Mouse (Mus musculus): ENCODE data around the gene Nnat. TPM values are rescaled to one million over a fixed set of nuclear protein-coding genes. Genes with fewer than 3 reads are reported as not detected.

Nnat gene
- 10 to 100 TPM in 1 of 4 experiments, 1 to 10 TPM in 2, under 1 TPM in 1; 0.87 to 26.8 (median 3.5) TPM for total RNA-seq (2022)

DNA sequence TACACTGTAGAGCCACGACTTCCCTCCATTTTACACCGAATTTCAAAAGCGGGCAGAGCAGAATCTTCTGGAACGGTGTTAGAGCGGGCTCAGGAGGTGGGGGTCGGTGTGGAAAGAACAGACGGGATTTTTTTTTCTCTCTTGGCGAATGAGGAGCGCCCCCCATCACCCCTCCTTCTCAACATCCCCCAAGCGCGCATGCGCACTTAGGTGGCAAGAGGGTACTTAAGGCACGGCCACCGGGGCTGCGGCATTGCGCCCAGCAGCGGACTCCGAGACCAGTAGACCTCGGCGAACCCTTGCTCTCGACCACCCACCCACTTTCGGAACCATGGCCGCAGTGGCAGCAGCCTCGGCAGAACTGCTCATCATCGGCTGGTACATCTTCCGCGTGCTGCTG, at the start of gene Nnat:
Gene Nnat (plus strand): TSS at position 221 of the 400 bp plus-strand sequence.
- no peak for DNase-seq (ENCODE audit: low spot score in 2 of 2)

GRCm38 (mm10) chr2:157512859-157513258, 47.0 kb upstream of the Nnat start:
- DNase-seq (ENCODE audit: low spot score in 2 of 2): no peak

DNA sequence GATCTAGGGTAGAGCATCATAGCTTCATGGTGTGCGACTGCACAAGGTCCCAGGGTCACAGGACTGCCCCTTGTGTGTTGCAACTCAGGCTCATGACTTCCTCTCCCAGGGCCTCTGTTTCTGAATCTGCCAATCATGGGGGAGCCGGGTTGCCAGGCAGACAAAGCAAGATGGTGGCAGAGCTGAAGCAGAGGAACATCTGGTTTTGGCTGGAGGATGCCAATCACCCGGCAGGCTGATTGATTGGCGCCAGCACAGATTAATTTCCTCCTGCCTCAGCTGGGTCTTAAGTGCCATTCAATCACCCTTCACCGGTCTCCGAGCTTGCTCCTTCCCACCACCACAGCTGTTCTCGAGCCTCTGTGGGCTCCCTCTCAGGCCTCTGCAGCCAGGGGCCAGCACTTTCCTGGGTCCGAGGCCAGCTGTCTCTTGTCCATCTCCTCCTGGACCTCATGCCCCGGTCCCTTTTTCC, 46.1 kb upstream of the Nnat start:
- no peak for DNase-seq (ENCODE audit: low spot score in 2 of 2)

GRCm38 (mm10) chr2:157514353-157514752, 45.5 kb upstream of the Nnat start:
- DNase-seq (ENCODE audit: low spot score in 2 of 2): no peak

DNA sequence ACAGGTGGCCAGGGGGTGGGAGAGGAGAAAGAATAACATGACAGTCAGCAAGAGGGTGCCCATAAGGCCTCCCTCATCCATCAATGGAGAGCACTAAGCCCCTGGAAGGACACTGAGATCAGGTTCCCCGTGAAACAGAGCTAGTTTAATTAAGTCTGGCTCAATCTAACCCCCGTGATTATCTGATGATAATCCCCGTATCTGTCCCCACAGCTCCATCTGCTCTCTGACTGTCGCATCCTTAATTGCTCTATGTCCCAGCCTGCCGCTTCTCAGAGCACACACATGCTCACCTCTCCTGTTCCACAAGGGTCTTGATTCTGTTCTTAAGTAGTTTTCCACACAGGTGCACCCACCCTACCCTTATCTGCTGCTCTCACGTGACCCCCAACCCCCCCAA, 42.4 kb upstream of the Nnat start:
- no peak for DNase-seq (ENCODE audit: low spot score in 2 of 2)

GRCm38 (mm10) chr2:157518451-157518850, 41.4 kb upstream of the Nnat start:
- DNase-seq (ENCODE audit: low spot score in 2 of 2): no peak

DNA sequence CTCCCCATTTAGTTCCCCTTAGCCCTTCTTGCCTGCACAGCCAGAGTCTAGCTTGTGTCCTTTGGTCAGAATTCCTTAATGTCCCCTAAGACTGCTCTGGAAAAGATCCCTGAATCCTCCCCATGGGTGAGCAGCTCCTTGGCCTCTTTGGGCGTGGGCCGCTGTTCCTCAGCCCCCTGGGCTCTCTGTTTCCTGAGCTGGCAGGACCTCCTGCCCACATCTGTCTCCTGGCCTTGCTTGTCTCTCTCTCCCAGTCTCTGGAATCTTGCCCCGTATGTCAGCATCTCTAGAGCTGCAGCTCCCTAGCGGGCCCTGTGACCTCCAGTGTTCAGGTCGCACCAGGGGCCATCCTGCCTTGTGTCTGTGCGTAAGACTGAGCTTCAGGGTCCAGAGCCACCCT, 40.4 kb upstream of the Nnat start:
- peak in 1 of 2 experiments; percentile 9 for DNase-seq (ENCODE audit: low spot score in 2 of 2)

- no peak for DNase-seq (ENCODE audit: low spot score in 2 of 2)
Observed at GRCm38 (mm10) chr2:157520496-157520895, 39.4 kb upstream of the Nnat start.

DNA sequence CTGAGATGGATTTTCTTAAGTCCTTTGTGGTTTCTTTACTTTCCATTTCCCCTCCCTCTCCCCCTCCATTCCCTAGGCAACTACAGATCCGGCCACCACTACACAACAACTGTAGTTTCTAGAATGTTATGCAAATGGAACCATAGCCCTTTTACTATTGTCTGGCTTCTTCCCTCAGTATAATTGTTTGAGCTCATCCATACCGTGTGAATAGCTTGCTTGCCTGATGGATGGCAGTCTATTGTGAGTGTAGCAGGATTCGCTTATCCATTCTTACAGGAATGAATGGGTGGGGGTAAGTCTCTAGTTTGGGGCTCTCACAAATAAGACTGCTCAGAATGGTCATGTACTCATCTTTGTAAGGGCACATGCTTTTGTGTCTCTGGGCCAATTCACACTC, 37.3 kb upstream of the Nnat start:
- no peak for DNase-seq (ENCODE audit: low spot score in 2 of 2)

- no peak for DNase-seq (ENCODE audit: low spot score in 2 of 2)
Observed at GRCm38 (mm10) chr2:157530056-157530955, 29.6 kb upstream of the Nnat start.

GRCm38 (mm10) chr2:157531681-157532426, 28.0 kb upstream of the Nnat start:
- no peak for DNase-seq (ENCODE audit: low spot score in 2 of 2)

GRCm38 (mm10) chr2:157534163-157534562, 25.7 kb upstream of the Nnat start:
- no peak for DNase-seq (ENCODE audit: low spot score in 2 of 2)

- no peak for DNase-seq (ENCODE audit: low spot score in 2 of 2)
Observed at GRCm38 (mm10) chr2:157536476-157537081, 23.3 kb upstream of the Nnat start.

- DNase-seq (ENCODE audit: low spot score in 2 of 2): no peak
Observed at GRCm38 (mm10) chr2:157537118-157537517, 22.8 kb upstream of the Nnat start.

DNA sequence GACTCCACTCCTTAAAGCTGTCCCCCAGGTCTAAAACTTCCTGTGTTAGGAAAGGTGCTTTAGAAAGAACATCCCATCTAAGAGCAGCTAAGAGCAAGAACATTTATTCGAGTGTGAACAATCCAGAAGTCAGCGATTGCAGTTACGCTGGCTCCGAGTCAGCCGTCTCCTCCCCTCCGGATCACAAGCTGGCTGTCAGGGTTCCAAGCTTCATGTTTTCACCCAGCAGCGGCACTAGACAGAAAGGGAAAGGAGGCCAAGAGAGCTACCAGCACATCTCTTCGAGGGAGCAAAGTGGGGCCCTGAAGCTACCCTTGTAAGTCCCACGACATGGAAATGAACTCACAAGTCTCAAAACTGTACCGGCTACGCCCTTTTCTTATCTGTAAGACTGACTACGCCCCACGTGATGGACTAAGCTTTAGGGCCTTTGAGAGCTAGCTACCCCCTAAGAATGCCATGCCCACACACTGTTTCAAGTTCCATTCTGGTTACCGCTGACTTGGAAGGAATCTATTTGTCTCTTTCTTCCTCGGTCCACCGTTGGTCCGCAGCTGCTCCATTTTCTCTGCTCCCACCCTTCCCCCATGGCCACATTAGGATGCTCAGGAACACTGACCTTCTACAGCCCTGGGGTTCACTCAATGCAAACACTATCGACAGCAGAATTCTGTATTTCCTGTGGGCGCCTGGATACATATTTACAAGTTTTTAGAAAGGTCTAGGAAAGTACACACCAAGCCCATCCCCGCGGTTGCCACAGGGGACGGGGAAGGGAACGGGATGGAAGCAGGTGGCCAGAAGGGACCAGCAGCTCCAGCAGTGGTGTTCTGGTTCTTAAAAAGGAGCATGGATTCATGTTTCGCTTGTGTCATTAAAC, 19.6 kb upstream of the Nnat start:
- DNase-seq (ENCODE audit: low spot score in 2 of 2): peak in 1 of 2 experiments; percentile 36

DNA sequence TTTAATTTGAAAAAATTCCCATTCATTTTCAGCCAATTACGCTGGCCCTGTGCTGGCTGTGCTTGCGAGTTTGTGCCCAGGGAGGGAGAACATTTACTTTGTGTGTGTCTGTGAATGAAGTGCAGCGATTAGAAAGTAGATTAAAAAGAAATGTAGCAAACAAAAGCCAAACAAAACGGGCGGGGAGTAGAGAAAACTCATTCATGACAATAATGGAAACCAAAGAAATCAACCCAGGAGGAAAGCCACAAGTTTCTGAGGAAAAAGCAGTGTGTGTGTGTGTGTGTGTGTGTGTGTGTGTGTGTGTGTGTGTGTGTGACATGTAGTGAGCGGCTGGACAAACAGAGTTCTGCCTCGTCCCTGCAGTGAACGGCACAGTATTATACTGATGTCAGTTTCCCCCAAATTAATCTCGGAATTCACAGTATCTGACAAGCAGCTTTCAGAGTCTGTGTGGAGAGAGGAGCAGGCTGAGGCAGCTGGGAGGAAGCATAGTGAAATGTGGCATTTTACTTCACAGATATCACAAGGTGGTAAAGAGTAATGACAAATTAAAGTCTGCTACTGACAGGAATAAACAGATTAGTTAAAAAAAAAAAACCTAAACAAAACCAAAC, 18.8 kb upstream of the Nnat start:
- no peak for DNase-seq (ENCODE audit: low spot score in 2 of 2)

DNA sequence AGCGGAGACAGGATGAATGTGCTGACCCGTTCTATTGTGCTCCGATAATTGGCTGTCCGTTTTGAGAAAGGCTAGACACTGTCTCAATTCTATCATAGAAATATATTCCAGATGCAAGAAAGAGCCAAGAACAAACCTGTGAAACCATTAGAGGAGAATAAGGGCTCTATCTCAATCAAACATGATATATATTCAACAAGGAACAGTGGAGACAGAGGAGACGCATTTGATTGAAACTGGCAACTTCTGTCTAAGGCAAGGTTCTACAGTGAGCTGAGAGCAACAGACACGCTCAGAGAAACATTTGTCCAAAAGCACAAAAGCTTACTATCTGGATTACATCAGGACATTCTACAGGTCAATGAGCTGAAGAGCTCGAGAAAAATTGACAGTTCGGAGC, 18.2 kb upstream of the Nnat start:
- no peak for DNase-seq (ENCODE audit: low spot score in 2 of 2)

GRCm38 (mm10) chr2:157542415-157542814, 17.5 kb upstream of the Nnat start:
- DNase-seq (ENCODE audit: low spot score in 2 of 2): no peak

- DNase-seq (ENCODE audit: low spot score in 2 of 2): no peak
Observed at GRCm38 (mm10) chr2:157544333-157544888, 15.5 kb upstream of the Nnat start.

- no peak for DNase-seq (ENCODE audit: low spot score in 2 of 2)
Observed at GRCm38 (mm10) chr2:157546686-157547085, 13.2 kb upstream of the Nnat start.

Measured in gastrocnemius, adult 8-10 months (tissue).